Mouse (Mus musculus): Measurements from ENCODE around the gene Rad21l. TPM values are rescaled to one million over a fixed set of nuclear protein-coding genes. Genes with fewer than 3 reads are reported as not detected.

Gene Rad21l
- polyA plus RNA-seq, 1 experiment from 2014 or later, result not detected

- ATAC-seq (ENCODE audit: low FRiP score, low TSS enrichment), result no peak
- Histone ChIP-seq H3K9ac (ENCODE audit: low read depth, low read length) (no peak overlapping the region), H3K4me3 (ENCODE audit: low read length) (no peak overlapping the region), H3K4me2 (replicated peaks; ENCODE audit: low read depth, low read length) (no peak overlapping the region), H3K27me3 (ENCODE audit: control insufficient read depth, insufficient read depth, low read length) (0 out of 2 replicates have a peak, but pooled peaks cover 2% of the 10 kb centered on the region), H3K36me3 (ENCODE audit: control insufficient read depth, insufficient read depth, low read length) (no peaks in the 10 kb centered on the region), H3K27ac (ENCODE audit: low read depth, low read length) (no peak overlapping the region), H3K9me3 (ENCODE audit: control insufficient read depth, low read length) (no peaks in the 10 kb centered on the region), H3K4me1 (ENCODE audit: control insufficient read depth, insufficient read depth, low read length) (no peaks in the 10 kb centered on the region)
- WGBS, result 60% methylated on average over 3 of the region's 3 CpGs
Observed at GRCm38 (mm10) chr2:151682357-151682756, 14.0 kb upstream of the Rad21l start.

GRCm38 (mm10) chr2:151676234-151676633, 7.9 kb upstream of the Rad21l start:
- H3K9me3 ChIP-seq (ENCODE audit: control insufficient read depth, low read length), result no peaks in the 10 kb centered on the region
- 59% methylated on average over 2 of the region's 2 CpGs for WGBS

GRCm38 (mm10) chr2:151670968-151671329, 2.6 kb upstream of the Rad21l start:
- Histone ChIP-seq H3K9ac (ENCODE audit: low read depth, low read length) (no peak overlapping the region), H3K4me1 (ENCODE audit: control insufficient read depth, insufficient read depth, low read length) (no peaks in the 10 kb centered on the region), H3K27me3 (ENCODE audit: control insufficient read depth, insufficient read depth, low read length) (peaks cover 18% of the 10 kb centered on the region), H3K4me3 (ENCODE audit: low read length) (no peak overlapping the region), H3K9me3 (ENCODE audit: control insufficient read depth, low read length) (no peaks in the 10 kb centered on the region), H3K36me3 (ENCODE audit: control insufficient read depth, insufficient read depth, low read length) (no peaks in the 10 kb centered on the region), H3K4me2 (replicated peaks; ENCODE audit: low read depth, low read length) (no peak overlapping the region), H3K27ac (ENCODE audit: low read depth, low read length) (no peak overlapping the region)
- 57% methylated on average over 1 of the region's 1 CpGs for WGBS
- no peak for ATAC-seq (ENCODE audit: low FRiP score, low TSS enrichment)

More at GRCm38 (mm10) chr2:151676234-151676633, 7.9 kb upstream of the Rad21l start:
- no peak overlapping the region for H3K4me3 ChIP-seq (ENCODE audit: low read length)
- H3K4me1 ChIP-seq (ENCODE audit: control insufficient read depth, insufficient read depth, low read length), result no peaks in the 10 kb centered on the region
- H3K4me2 ChIP-seq (replicated peaks; ENCODE audit: low read depth, low read length), result no peak overlapping the region
- no peak overlapping the region for H3K27ac ChIP-seq (ENCODE audit: low read depth, low read length)
- 0 out of 2 replicates have a peak, but pooled peaks cover 2% of the 10 kb centered on the region for H3K27me3 ChIP-seq (ENCODE audit: control insufficient read depth, insufficient read depth, low read length)
- H3K36me3 ChIP-seq (ENCODE audit: control insufficient read depth, insufficient read depth, low read length), result no peaks in the 10 kb centered on the region
- ATAC-seq (ENCODE audit: low FRiP score, low TSS enrichment), result no peak
- no peak overlapping the region for H3K9ac ChIP-seq (ENCODE audit: low read depth, low read length)

GRCm38 (mm10) chr2:151670026-151670967, 2.0 kb upstream of the Rad21l start:
- Histone ChIP-seq H3K4me2 (replicated peaks; ENCODE audit: low read depth, low read length) (no peak overlapping the region), H3K4me1 (ENCODE audit: control insufficient read depth, insufficient read depth, low read length) (no peaks in the 10 kb centered on the region), H3K9me3 (ENCODE audit: control insufficient read depth, low read length) (no peaks in the 10 kb centered on the region), H3K9ac (ENCODE audit: low read depth, low read length) (no peak overlapping the region), H3K27me3 (ENCODE audit: control insufficient read depth, insufficient read depth, low read length) (peaks cover 18% of the 10 kb centered on the region), H3K27ac (ENCODE audit: low read depth, low read length) (no peak overlapping the region), H3K4me3 (ENCODE audit: low read length) (no peak overlapping the region), H3K36me3 (ENCODE audit: control insufficient read depth, insufficient read depth, low read length) (no peaks in the 10 kb centered on the region)
- 41% methylated on average over 47 of the region's 48 CpGs for WGBS
- ATAC-seq (ENCODE audit: low FRiP score, low TSS enrichment), result peak; percentile 52

- no peak for ATAC-seq (ENCODE audit: low FRiP score, low TSS enrichment)
- no peak overlapping the region for H3K27ac ChIP-seq (ENCODE audit: low read depth, low read length)
- H3K27me3 ChIP-seq (ENCODE audit: control insufficient read depth, insufficient read depth, low read length), result no peaks in the 10 kb centered on the region
- H3K9ac ChIP-seq (ENCODE audit: low read depth, low read length), result no peak overlapping the region
- H3K36me3 ChIP-seq (ENCODE audit: control insufficient read depth, insufficient read depth, low read length), result no peaks in the 10 kb centered on the region
- no peaks in the 10 kb centered on the region for H3K4me1 ChIP-seq (ENCODE audit: control insufficient read depth, insufficient read depth, low read length)
- H3K4me3 ChIP-seq (ENCODE audit: low read length), result no peak overlapping the region
- WGBS, result 63% methylated on average over 1 of the region's 1 CpGs
- H3K4me2 ChIP-seq (replicated peaks; ENCODE audit: low read depth, low read length), result no peak overlapping the region
- H3K9me3 ChIP-seq (ENCODE audit: control insufficient read depth, low read length), result no peaks in the 10 kb centered on the region
Observed at GRCm38 (mm10) chr2:151652053-151652452, 16.3 kb downstream of the Rad21l start.

GRCm38 (mm10) chr2:151636015-151636402, 32.3 kb downstream of the Rad21l start:
- 69% methylated on average over 2 of the region's 2 CpGs for WGBS
- no peak for ATAC-seq (ENCODE audit: low FRiP score, low TSS enrichment)
- Histone ChIP-seq H3K9me3 (ENCODE audit: control insufficient read depth, low read length) (no peaks in the 10 kb centered on the region), H3K9ac (ENCODE audit: low read depth, low read length) (no peak overlapping the region), H3K4me2 (replicated peaks; ENCODE audit: low read depth, low read length) (no peak overlapping the region), H3K4me3 (ENCODE audit: low read length) (no peak overlapping the region), H3K27me3 (ENCODE audit: control insufficient read depth, insufficient read depth, low read length) (peaks cover 24% of the 10 kb centered on the region), H3K27ac (ENCODE audit: low read depth, low read length) (no peak overlapping the region), H3K36me3 (ENCODE audit: control insufficient read depth, insufficient read depth, low read length) (no peaks in the 10 kb centered on the region), H3K4me1 (ENCODE audit: control insufficient read depth, insufficient read depth, low read length) (no peaks in the 10 kb centered on the region; the same call in 1 of the 2 replicates)

- WGBS, result 70% methylated on average over 9 of the region's 9 CpGs
- H3K4me3 ChIP-seq (ENCODE audit: low read length), result no peak overlapping the region
- H3K27ac ChIP-seq (ENCODE audit: low read depth, low read length), result no peak overlapping the region
- H3K36me3 ChIP-seq (ENCODE audit: control insufficient read depth, insufficient read depth, low read length), result no peaks in the 10 kb centered on the region
- no peaks in the 10 kb centered on the region; the same call in 1 of the 2 replicates for H3K4me1 ChIP-seq (ENCODE audit: control insufficient read depth, insufficient read depth, low read length)
- H3K9ac ChIP-seq (ENCODE audit: low read depth, low read length), result no peak overlapping the region
- no peak for ATAC-seq (ENCODE audit: low FRiP score, low TSS enrichment)
- no peaks in the 10 kb centered on the region for H3K9me3 ChIP-seq (ENCODE audit: control insufficient read depth, low read length)
- H3K4me2 ChIP-seq (replicated peaks; ENCODE audit: low read depth, low read length), result no peak overlapping the region
- peaks cover 24% of the 10 kb centered on the region for H3K27me3 ChIP-seq (ENCODE audit: control insufficient read depth, insufficient read depth, low read length)
Observed at GRCm38 (mm10) chr2:151635362-151636014, 32.8 kb downstream of the Rad21l start.

- Histone ChIP-seq H3K27me3 (ENCODE audit: control insufficient read depth, insufficient read depth, low read length) (peaks cover 29% of the 10 kb centered on the region), H3K27ac (ENCODE audit: low read depth, low read length) (no peak overlapping the region), H3K36me3 (ENCODE audit: control insufficient read depth, insufficient read depth, low read length) (no peaks in the 10 kb centered on the region), H3K4me1 (ENCODE audit: control insufficient read depth, insufficient read depth, low read length) (no peaks in the 10 kb centered on the region; the same call in 1 of the 2 replicates), H3K4me2 (replicated peaks; ENCODE audit: low read depth, low read length) (no peak overlapping the region), H3K9ac (ENCODE audit: low read depth, low read length) (no peak overlapping the region), H3K9me3 (ENCODE audit: control insufficient read depth, low read length) (no peaks in the 10 kb centered on the region), H3K4me3 (ENCODE audit: low read length) (no peak overlapping the region)
- 31% methylated on average over 2 of the region's 2 CpGs for WGBS
- no peak for ATAC-seq (ENCODE audit: low FRiP score, low TSS enrichment)
Observed at GRCm38 (mm10) chr2:151634903-151635302, 33.4 kb downstream of the Rad21l start.

GRCm38 (mm10) chr2:151632982-151633381, 35.4 kb downstream of the Rad21l start:
- H3K4me3 ChIP-seq (ENCODE audit: low read length), result no peak overlapping the region
- no peaks in the 10 kb centered on the region for H3K36me3 ChIP-seq (ENCODE audit: control insufficient read depth, insufficient read depth, low read length)
- peaks cover 29% of the 10 kb centered on the region for H3K27me3 ChIP-seq (ENCODE audit: control insufficient read depth, insufficient read depth, low read length)
- 28% methylated on average over 5 of the region's 5 CpGs for WGBS
- no peak for ATAC-seq (ENCODE audit: low FRiP score, low TSS enrichment)
- H3K4me1 ChIP-seq (ENCODE audit: control insufficient read depth, insufficient read depth, low read length), result no peaks in the 10 kb centered on the region; the same call in 1 of the 2 replicates
- no peak overlapping the region for H3K4me2 ChIP-seq (replicated peaks; ENCODE audit: low read depth, low read length)
- no peak overlapping the region for H3K27ac ChIP-seq (ENCODE audit: low read depth, low read length)
- H3K9me3 ChIP-seq (ENCODE audit: control insufficient read depth, low read length), result no peaks in the 10 kb centered on the region
- H3K9ac ChIP-seq (ENCODE audit: low read depth, low read length), result no peak overlapping the region

Measured in kidney, embryonic 14.5 days (tissue).